Mouse (Mus musculus) kidney, postnatal 10 days (tissue): Measurements from ENCODE around the gene Setx.
A peak's percentile ranks its signal among the peaks of the same experiment; 100 is the strongest.

Experiments
- DNase-seq: peaks from one replicate; pipeline ENCODE4 v3.0.0; 2021; ENCODE audit warnings: mixed read lengths

Gene Setx

GRCm38 (mm10) chr2:29218831-29219230, 94.8 kb downstream of the Setx start:
- DNase-seq, result no peak

- DNase-seq, result peak; percentile 43
Observed at GRCm38 (mm10) chr2:29222302-29222701, 98.3 kb downstream of the Setx start.

GRCm38 (mm10) chr2:29223591-29224262, 99.7 kb downstream of the Setx start:
- no peak for DNase-seq

GRCm38 (mm10) chr2:29226671-29227070, 102.7 kb downstream of the Setx start:
- no peak for DNase-seq

GRCm38 (mm10) chr2:29230191-29230835, 106.3 kb downstream of the Setx start:
- DNase-seq, result no peak
